Mouse (Mus musculus): ENCODE measurements around the gene Grik4. TPM values are rescaled to one million over a fixed set of nuclear protein-coding genes. Genes with fewer than 3 reads are reported as not detected.
A peak's percentile ranks its signal among the peaks of the same experiment; 100 is the strongest.

Grik4 gene
- total and polyA plus RNA-seq, 2 experiments = under 0.01 to 0.09 TPM

DNA sequence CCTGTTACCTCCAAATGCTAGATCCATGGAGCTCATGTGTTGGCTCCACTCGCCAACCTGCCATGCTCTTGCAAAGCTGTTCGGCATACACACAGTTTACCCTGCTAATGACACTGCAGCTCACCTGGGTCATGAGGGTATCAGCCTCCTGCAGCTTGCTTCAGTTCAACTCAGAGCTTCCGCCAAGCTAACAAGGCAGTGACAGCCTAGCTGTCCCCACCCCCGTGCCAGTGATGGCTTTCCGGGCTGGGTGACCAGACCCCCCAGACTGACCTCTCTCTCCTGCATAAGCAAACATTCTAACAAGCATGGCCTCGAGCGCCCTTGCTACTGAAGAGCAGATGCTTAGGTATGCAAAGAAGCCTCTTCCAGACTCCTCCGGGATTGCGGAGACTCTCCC is 167.5 kb downstream of the Grik4 start:
- 45% methylated on average over 9 of the region's 9 CpGs for WGBS
- no peak for DNase-seq (ENCODE audit: extremely low read depth, low read depth, low spot score)
- Histone ChIP-seq H3K4me3 (ENCODE audit: insufficient read depth, low read depth, low read length) (no peak overlapping the region), H3K79me2 (ENCODE audit: control insufficient read depth, insufficient read depth, low read length) (no peaks in the 10 kb centered on the region), H3K4me1 (ENCODE audit: control insufficient read depth, insufficient read depth, low read length) (no peaks in the 10 kb centered on the region), H3K36me3 (ENCODE audit: control insufficient read depth, insufficient read depth, low read length) (no peaks in the 10 kb centered on the region), H3K27ac (replicated peaks; ENCODE audit: insufficient read depth, low read depth, low read length) (no peak overlapping the region), H3K27me3 (ENCODE audit: control insufficient read depth, insufficient read depth, low read length) (peaks cover 6% of the 10 kb centered on the region; the same call in 1 of the 2 replicates), H3K9ac (ENCODE audit: low read depth, low read length) (no peak overlapping the region)
- TF ChIP-seq POLR2A (IDR thresholded peaks at IDR 0.05; ENCODE audit: extremely low read depth, insufficient read depth, low read length) (no peak), CTCF (IDR thresholded peaks at IDR 0.05; ENCODE audit: low read depth, low read length) (no peak)

DNA sequence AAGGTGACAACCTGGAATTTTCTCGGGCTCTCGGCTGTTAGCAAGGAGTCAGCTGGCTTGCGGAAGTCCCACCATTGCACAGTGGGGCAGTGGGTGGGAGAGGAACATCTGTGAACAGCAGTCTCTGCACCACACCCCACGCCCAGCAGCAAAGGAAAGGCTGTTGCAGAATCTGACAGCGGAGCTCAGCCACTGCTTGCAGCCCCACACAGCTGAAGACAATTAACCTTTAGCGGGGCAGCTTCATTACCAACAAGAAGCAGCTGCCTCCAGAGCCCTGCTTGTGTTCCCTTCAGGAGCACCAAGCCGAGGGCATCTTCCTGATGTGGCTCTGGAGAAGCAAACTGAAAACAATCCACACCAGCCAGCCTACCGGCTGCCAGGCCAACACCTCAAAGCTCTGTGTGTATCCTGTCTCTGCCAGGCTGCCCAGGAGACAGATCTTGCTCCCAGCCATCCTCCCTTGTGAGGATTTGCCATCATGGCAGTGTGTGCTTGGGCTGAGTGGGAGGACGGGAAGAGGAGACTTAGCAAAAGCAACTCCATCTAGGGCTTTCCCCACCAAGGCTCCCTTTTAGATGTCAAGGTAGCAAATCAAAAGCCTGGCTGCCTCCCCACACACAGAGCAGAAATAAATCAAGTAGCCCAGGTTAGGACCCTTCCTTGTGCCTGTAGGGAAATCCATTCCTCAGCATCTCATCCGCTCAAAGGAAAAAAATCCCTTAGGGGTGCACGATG is 179.3 kb downstream of the Grik4 start:
- Histone ChIP-seq H3K9ac (ENCODE audit: low read depth, low read length) (no peak overlapping the region), H3K27ac (replicated peaks; ENCODE audit: insufficient read depth, low read depth, low read length) (no peak overlapping the region), H3K36me3 (ENCODE audit: control insufficient read depth, insufficient read depth, low read length) (no peaks in the 10 kb centered on the region), H3K4me3 (ENCODE audit: insufficient read depth, low read depth, low read length) (no peak overlapping the region), H3K79me2 (ENCODE audit: control insufficient read depth, insufficient read depth, low read length) (no peaks in the 10 kb centered on the region), H3K27me3 (ENCODE audit: control insufficient read depth, insufficient read depth, low read length) (0 out of 2 replicates have a peak, but pooled peaks cover 2% of the 10 kb centered on the region), H3K4me1 (ENCODE audit: control insufficient read depth, insufficient read depth, low read length) (peaks cover 2% of the 10 kb centered on the region; the same call in 1 of the 2 replicates)
- TF ChIP-seq POLR2A (IDR thresholded peaks at IDR 0.05; ENCODE audit: extremely low read depth, insufficient read depth, low read length) (no peak), CTCF (IDR thresholded peaks at IDR 0.05; ENCODE audit: low read depth, low read length) (no peak)
- no peak for DNase-seq (ENCODE audit: extremely low read depth, low read depth, low spot score)
- 81% methylated on average over 11 of the region's 11 CpGs for WGBS

DNA sequence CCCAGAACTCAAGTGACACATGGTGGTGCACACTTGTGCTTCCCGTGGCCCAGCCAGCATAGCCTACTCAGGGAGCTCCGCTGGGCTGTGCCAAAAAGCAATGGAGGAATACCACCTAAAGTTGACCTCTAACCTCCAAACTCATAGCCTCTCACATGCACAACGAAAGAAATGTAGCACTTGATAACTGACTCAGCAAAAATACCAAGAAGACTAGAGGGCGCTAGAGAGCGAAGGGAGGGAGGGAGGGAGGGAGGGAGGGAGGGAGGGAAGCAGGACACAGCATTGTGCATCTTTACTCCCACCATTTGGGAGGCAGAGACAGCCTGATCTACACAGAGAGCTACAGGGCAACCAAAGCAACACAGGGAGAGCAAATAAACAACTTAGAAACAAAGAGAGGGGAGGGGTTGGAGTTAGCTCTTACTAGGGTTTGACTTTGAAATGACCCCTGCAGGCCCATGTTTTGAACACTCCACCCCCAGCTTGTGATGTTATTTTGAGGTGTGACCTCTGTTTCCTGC is 185.5 kb downstream of the Grik4 start:
- Histone ChIP-seq H3K79me2 (ENCODE audit: control insufficient read depth, insufficient read depth, low read length) (no peaks in the 10 kb centered on the region), H3K4me1 (ENCODE audit: control insufficient read depth, insufficient read depth, low read length) (no peaks in the 10 kb centered on the region), H3K4me3 (ENCODE audit: insufficient read depth, low read depth, low read length) (no peak overlapping the region), H3K36me3 (ENCODE audit: control insufficient read depth, insufficient read depth, low read length) (no peaks in the 10 kb centered on the region), H3K9ac (ENCODE audit: low read depth, low read length) (no peak overlapping the region), H3K27me3 (ENCODE audit: control insufficient read depth, insufficient read depth, low read length) (no peaks in the 10 kb centered on the region), H3K27ac (replicated peaks; ENCODE audit: insufficient read depth, low read depth, low read length) (no peak overlapping the region)
- WGBS = 61% methylated on average over 5 of the region's 5 CpGs
- TF ChIP-seq POLR2A (IDR thresholded peaks at IDR 0.05; ENCODE audit: extremely low read depth, insufficient read depth, low read length) (no peak), CTCF (IDR thresholded peaks at IDR 0.05; ENCODE audit: low read depth, low read length) (no peak)
- no peak for DNase-seq (ENCODE audit: extremely low read depth, low read depth, low spot score)

DNA sequence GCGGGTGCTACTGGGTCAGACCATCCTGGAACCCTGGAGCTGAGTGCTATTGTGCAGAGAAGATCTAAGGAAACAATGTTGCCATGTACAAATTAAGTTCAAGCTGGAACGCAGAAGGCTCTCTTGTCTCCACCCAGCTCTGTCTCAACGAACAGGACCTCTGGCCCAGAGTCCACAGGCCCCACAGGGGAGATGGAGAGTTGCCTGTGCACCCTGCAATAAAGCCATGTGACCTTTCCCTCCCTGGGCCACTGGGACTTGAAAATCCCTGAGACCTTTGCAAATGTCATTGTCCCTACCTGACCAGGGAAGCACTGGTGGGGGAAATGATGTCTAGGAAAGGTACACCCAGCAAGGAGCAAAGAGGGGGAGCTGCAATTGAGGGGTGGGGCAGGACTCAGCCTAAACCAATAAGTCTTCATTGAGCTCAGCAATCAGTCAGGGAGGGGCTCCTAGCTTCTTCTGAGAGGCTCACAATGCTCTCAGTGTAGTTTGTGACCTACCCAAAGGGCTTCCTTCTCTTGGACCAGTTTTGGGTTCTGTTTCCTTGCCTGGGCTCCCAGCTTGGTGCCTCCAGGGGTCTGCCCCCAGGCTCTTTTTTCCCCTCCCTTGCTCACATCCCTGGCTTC is 187.2 kb downstream of the Grik4 start:
- Histone ChIP-seq H3K27ac (replicated peaks; ENCODE audit: insufficient read depth, low read depth, low read length) (no peak overlapping the region), H3K4me1 (ENCODE audit: control insufficient read depth, insufficient read depth, low read length) (no peaks in the 10 kb centered on the region), H3K9ac (ENCODE audit: low read depth, low read length) (no peak overlapping the region), H3K27me3 (ENCODE audit: control insufficient read depth, insufficient read depth, low read length) (no peaks in the 10 kb centered on the region), H3K79me2 (ENCODE audit: control insufficient read depth, insufficient read depth, low read length) (no peaks in the 10 kb centered on the region), H3K4me3 (ENCODE audit: insufficient read depth, low read depth, low read length) (no peak overlapping the region), H3K36me3 (ENCODE audit: control insufficient read depth, insufficient read depth, low read length) (no peaks in the 10 kb centered on the region)
- WGBS = 27% methylated on average over 3 of the region's 3 CpGs
- DNase-seq (ENCODE audit: extremely low read depth, low read depth, low spot score) = peak; percentile 73
- TF ChIP-seq CTCF (IDR thresholded peaks at IDR 0.05; ENCODE audit: low read depth, low read length) = no peak
- no peak for TF ChIP-seq POLR2A (IDR thresholded peaks at IDR 0.05; ENCODE audit: extremely low read depth, insufficient read depth, low read length)

DNA sequence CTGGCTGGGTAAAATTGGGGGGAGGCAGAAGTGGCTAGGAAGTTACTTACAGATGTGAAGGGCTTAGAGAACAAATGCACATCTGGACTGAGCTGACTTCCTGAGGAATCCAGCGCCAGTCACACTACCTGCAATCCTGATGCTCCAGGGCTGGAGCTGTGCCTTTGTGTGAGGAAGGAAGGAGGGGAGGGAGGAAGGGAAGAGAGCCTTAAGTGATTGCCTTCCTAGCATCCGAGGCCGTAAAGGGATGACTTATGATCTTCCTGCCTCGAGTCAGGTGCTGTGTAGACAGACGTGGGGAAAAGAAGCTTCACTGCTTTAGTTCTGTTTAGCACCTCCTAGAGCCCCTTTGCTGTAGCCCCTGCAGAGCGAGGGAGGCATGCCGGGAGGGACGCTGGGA is 189.6 kb downstream of the Grik4 start:
- Histone ChIP-seq H3K27ac (replicated peaks; ENCODE audit: insufficient read depth, low read depth, low read length) (no peak overlapping the region), H3K4me1 (ENCODE audit: control insufficient read depth, insufficient read depth, low read length) (peaks cover 11% of the 10 kb centered on the region), H3K27me3 (ENCODE audit: control insufficient read depth, insufficient read depth, low read length) (no peaks in the 10 kb centered on the region), H3K9ac (ENCODE audit: low read depth, low read length) (no peak overlapping the region), H3K4me3 (ENCODE audit: insufficient read depth, low read depth, low read length) (no peak overlapping the region), H3K36me3 (ENCODE audit: control insufficient read depth, insufficient read depth, low read length) (no peaks in the 10 kb centered on the region), H3K79me2 (ENCODE audit: control insufficient read depth, insufficient read depth, low read length) (no peaks in the 10 kb centered on the region)
- WGBS = 76% methylated on average over 8 of the region's 8 CpGs
- TF ChIP-seq POLR2A (IDR thresholded peaks at IDR 0.05; ENCODE audit: extremely low read depth, insufficient read depth, low read length) (no peak), CTCF (IDR thresholded peaks at IDR 0.05; ENCODE audit: low read depth, low read length) (no peak)
- DNase-seq (ENCODE audit: extremely low read depth, low read depth, low spot score) = no peak

DNA sequence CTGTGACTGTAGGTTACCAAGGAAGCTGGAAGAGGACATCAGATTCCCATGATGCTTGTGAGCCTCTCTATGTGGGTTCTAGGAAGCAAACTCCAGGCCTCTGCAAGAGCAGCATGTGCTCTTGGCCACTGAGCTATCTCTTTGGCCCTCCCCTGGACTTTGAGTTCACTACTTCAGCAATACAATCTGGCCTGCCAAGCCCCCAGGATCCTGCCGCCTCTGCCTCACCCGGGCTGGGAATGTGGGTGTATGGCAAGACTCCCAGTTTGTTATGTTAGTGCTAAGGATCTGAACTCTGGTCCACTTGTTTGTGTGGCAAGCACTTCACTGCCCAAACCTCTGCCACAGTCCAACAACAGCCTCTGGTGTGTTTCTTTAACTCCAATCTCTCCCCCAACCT is 193.1 kb downstream of the Grik4 start:
- 15% methylated on average over 2 of the region's 2 CpGs for WGBS
- Histone ChIP-seq H3K4me3 (ENCODE audit: insufficient read depth, low read depth, low read length) (no peak overlapping the region), H3K27me3 (ENCODE audit: control insufficient read depth, insufficient read depth, low read length) (no peaks in the 10 kb centered on the region), H3K9ac (ENCODE audit: low read depth, low read length) (no peak overlapping the region), H3K36me3 (ENCODE audit: control insufficient read depth, insufficient read depth, low read length) (no peaks in the 10 kb centered on the region), H3K27ac (replicated peaks; ENCODE audit: insufficient read depth, low read depth, low read length) (no peak overlapping the region), H3K4me1 (ENCODE audit: control insufficient read depth, insufficient read depth, low read length) (peaks cover 12% of the 10 kb centered on the region), H3K79me2 (ENCODE audit: control insufficient read depth, insufficient read depth, low read length) (no peaks in the 10 kb centered on the region)
- TF ChIP-seq CTCF (IDR thresholded peaks at IDR 0.05; ENCODE audit: low read depth, low read length) = no peak
- TF ChIP-seq POLR2A (IDR thresholded peaks at IDR 0.05; ENCODE audit: extremely low read depth, insufficient read depth, low read length) = no peak
- DNase-seq (ENCODE audit: extremely low read depth, low read depth, low spot score) = peak; percentile 96

Measured in liver, adult 2 months (tissue).